Mouse (Mus musculus) cortical plate, adult 2 months (tissue): ENCODE results near the gene Rb1. TPM values are rescaled to one million over a fixed set of nuclear protein-coding genes. Genes with fewer than 3 reads are reported as not detected.

Experiments used
- H3K27ac ChIP-seq: fragments of 200-500 bp; 2 replicates; pipeline ENCODE4 v1.5.1; 2012; ENCODE audit warnings: low read length, control low read depth, inconsistent platforms; ENCODE audit not compliant: insufficient read depth
- H3K4me1 ChIP-seq: fragments of 200-500 bp; 2 replicates; pipeline ENCODE4 v1.6.1; 2011; ENCODE audit warnings: low read length; ENCODE audit not compliant: control insufficient read depth, insufficient read depth
- H3K4me3 ChIP-seq: fragments of 200-500 bp; 2 replicates; pipeline ENCODE4 v1.5.1; 2011; ENCODE audit warnings: mild to moderate bottlenecking, low read length, control low read depth; ENCODE audit not compliant: insufficient read depth
- CTCF ChIP-seq: fragments of 200-500 bp; IDR thresholded peaks from 2 replicates; pipeline ENCODE4 v1.5.1; 2011; ENCODE audit warnings: mild to moderate bottlenecking, control low read depth, low read length; ENCODE audit not compliant: insufficient read depth; ENCODE audit errors: extremely low read depth
- POLR2A ChIP-seq: fragments of 200-500 bp; IDR thresholded peaks from 2 replicates; pipeline ENCODE4 v1.6.1; 2011; ENCODE audit warnings: mild to moderate bottlenecking, low read length, control low read depth; ENCODE audit not compliant: insufficient read depth; ENCODE audit errors: extremely low read depth
- polyA plus RNA-seq: library from polyadenylated mRNA; depleted of rRNA; stranded (reverse); fragments of >200 nt; gene quantifications from 2 replicates; pipeline ENCODE4 v1.2.3, GENCODE M21; 2012

The Rb1 gene
- polyA plus RNA-seq, 1 experiment, result 19.8 TPM

- H3K4me3 ChIP-seq, result no peak overlapping the region
- no peaks in the 10 kb centered on the region for H3K4me1 ChIP-seq
- H3K27ac ChIP-seq, result no peak overlapping the region
- no peak for TF ChIP-seq CTCF
- TF ChIP-seq POLR2A, result no peak
Measured at GRCm38 (mm10) chr14:73231286-73231982, 94.2 kb downstream of the Rb1 start.

GRCm38 (mm10) chr14:73226849-73227248 is 98.8 kb downstream of the Rb1 start:
- Histone ChIP-seq H3K4me1 (no peaks in the 10 kb centered on the region), H3K4me3 (no peak overlapping the region), H3K27ac (no peak overlapping the region)
- no peak for TF ChIP-seq POLR2A
- no peak for TF ChIP-seq CTCF

- Histone ChIP-seq H3K4me3 (no peak overlapping the region), H3K27ac (no peak overlapping the region)
Measured at GRCm38 (mm10) chr14:73226346-73226745, 99.3 kb downstream of the Rb1 start.

GRCm38 (mm10) chr14:73222316-73222970 is 103.2 kb downstream of the Rb1 start:
- peak overlapping the region; percentile 13; the same call in 1 of the 2 replicates for H3K27ac ChIP-seq
- TF ChIP-seq POLR2A, result no peak
- TF ChIP-seq CTCF, result no peak
- no peaks in the 10 kb centered on the region for H3K4me1 ChIP-seq
- no peak overlapping the region for H3K4me3 ChIP-seq

More at GRCm38 (mm10) chr14:73226346-73226745, 99.3 kb downstream of the Rb1 start:
- no peak for TF ChIP-seq CTCF
- no peak for TF ChIP-seq POLR2A
- no peaks in the 10 kb centered on the region for H3K4me1 ChIP-seq

GRCm38 (mm10) chr14:73217062-73217461 is 108.6 kb downstream of the Rb1 start:
- no peaks in the 10 kb centered on the region for H3K4me1 ChIP-seq
- no peak for TF ChIP-seq CTCF
- no peak for TF ChIP-seq POLR2A
- H3K4me3 ChIP-seq, result no peak overlapping the region
- no peak overlapping the region for H3K27ac ChIP-seq

GRCm38 (mm10) chr14:73211477-73211876 is 114.1 kb downstream of the Rb1 start:
- no peak overlapping the region for H3K4me3 ChIP-seq

GRCm38 (mm10) chr14:73210196-73210595 is 115.4 kb downstream of the Rb1 start:
- TF ChIP-seq POLR2A, result no peak
- no peak for TF ChIP-seq CTCF
- Histone ChIP-seq H3K4me3 (no peak overlapping the region), H3K4me1 (no peaks in the 10 kb centered on the region; the same call in 1 of the 2 replicates), H3K27ac (no peak overlapping the region)

More at GRCm38 (mm10) chr14:73211477-73211876, 114.1 kb downstream of the Rb1 start:
- no peaks in the 10 kb centered on the region; the same call in 1 of the 2 replicates for H3K4me1 ChIP-seq
- TF ChIP-seq CTCF (no peak), POLR2A (no peak)
- H3K27ac ChIP-seq, result no peak overlapping the region

GRCm38 (mm10) chr14:73209262-73209661 is 116.4 kb downstream of the Rb1 start:
- TF ChIP-seq POLR2A (no peak), CTCF (no peak)
- H3K4me1 ChIP-seq, result no peaks in the 10 kb centered on the region; the same call in 1 of the 2 replicates

GRCm38 (mm10) chr14:73204016-73204415 is 121.6 kb downstream of the Rb1 start:
- Histone ChIP-seq H3K4me3 (no peak overlapping the region), H3K27ac (no peak overlapping the region), H3K4me1 (no peaks in the 10 kb centered on the region; the same call in none of the 2 replicates)
- TF ChIP-seq POLR2A (no peak), CTCF (no peak)

More at GRCm38 (mm10) chr14:73209262-73209661, 116.4 kb downstream of the Rb1 start:
- no peak overlapping the region for H3K4me3 ChIP-seq
- H3K27ac ChIP-seq, result no peak overlapping the region

GRCm38 (mm10) chr14:73201447-73201846 is 124.2 kb downstream of the Rb1 start:
- Histone ChIP-seq H3K27ac (no peak overlapping the region), H3K4me3 (no peak overlapping the region), H3K4me1 (peaks cover 2% of the 10 kb centered on the region)
- TF ChIP-seq POLR2A (no peak), CTCF (no peak)
